Mouse (Mus musculus): ENCODE results near the gene Krt86. TPM values are rescaled to one million over a fixed set of nuclear protein-coding genes. Genes with fewer than 3 reads are reported as not detected.

Gene Krt86
- not detected in 2 replicates for polyA plus RNA-seq (2015; fragmentation: Nextera tagmentation; extraction: Ambion mirVana)

- no peak for ATAC-seq (ENCODE audit: insufficient read depth, low FRiP score)
- 25% methylated on average over 10 of the region's 10 CpGs for WGBS
- H3K4me3 ChIP-seq (replicated peaks; ENCODE audit: low read length), result no peak within 1 kb of the TSS
These were observed at the start of gene Krt86 for GRCm38 (mm10) chr15:101472952-101473528. Krt86 (plus strand) TSS chr15:101473478.

GRCm38 (mm10) chr15:101424914-101425313, 48.4 kb upstream of the Krt86 start:
- no peak overlapping the region; the same call in 1 of the 2 replicates for H3K27ac ChIP-seq (ENCODE audit: low read length)
- 0 out of 2 replicates have a peak, but pooled peaks have one; percentile 20 for ATAC-seq (ENCODE audit: insufficient read depth, low FRiP score)
- H3K4me2 ChIP-seq (ENCODE audit: low read depth, low read length), result no peak overlapping the region
- H3K27me3 ChIP-seq (ENCODE audit: control insufficient read depth, insufficient read depth, low read length), result no peaks in the 10 kb centered on the region
- peaks cover 6% of the 10 kb centered on the region; the same call in 1 of the 2 replicates for H3K4me1 ChIP-seq (ENCODE audit: control insufficient read depth, insufficient read depth, low read length)
- no peaks in the 10 kb centered on the region for H3K9me3 ChIP-seq (replicated peaks; ENCODE audit: control insufficient read depth, low read length)
- H3K4me3 ChIP-seq (replicated peaks; ENCODE audit: low read length), result no peak overlapping the region
- WGBS, result 23% methylated on average over 5 of the region's 5 CpGs
- H3K36me3 ChIP-seq (ENCODE audit: control insufficient read depth, insufficient read depth, low read length), result no peaks in the 10 kb centered on the region
- peak overlapping the region; percentile 20; the same call in 1 of the 2 replicates for H3K9ac ChIP-seq (ENCODE audit: low read length)

More at GRCm38 (mm10) chr15:101472952-101473528, at the start of gene Krt86:
- Histone ChIP-seq H3K4me2 (ENCODE audit: low read depth, low read length) (no peak within 1 kb of the TSS), H3K36me3 (ENCODE audit: control insufficient read depth, insufficient read depth, low read length) (no peaks in the 10 kb centered on the region), H3K4me1 (ENCODE audit: control insufficient read depth, insufficient read depth, low read length) (no peaks in the 10 kb centered on the region), H3K27ac (ENCODE audit: low read length) (no peak within 1 kb of the TSS), H3K27me3 (ENCODE audit: control insufficient read depth, insufficient read depth, low read length) (no peaks in the 10 kb centered on the region), H3K9ac (ENCODE audit: low read length) (no peak within 1 kb of the TSS), H3K9me3 (replicated peaks; ENCODE audit: control insufficient read depth, low read length) (no peaks in the 10 kb centered on the region)

DNA sequence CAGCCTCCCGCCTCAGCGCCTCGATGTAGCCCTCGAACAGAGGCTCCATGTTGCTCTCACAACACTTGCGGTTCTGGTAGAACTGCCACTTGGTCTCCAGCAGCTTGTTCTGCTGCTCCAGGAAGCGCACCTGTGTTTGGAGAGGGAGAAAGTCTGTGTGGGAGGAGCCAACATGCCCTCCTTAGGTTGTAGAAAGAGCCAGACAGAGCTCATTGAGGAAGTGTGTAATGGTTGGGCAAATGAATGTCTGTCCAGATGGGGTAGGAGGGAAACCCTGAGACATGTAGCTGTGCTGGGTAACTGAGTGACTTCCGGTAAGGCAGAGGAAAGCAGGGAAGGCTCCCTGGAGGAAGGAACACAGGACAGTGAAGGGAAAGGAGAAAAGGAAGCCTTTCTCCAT, 36.7 kb upstream of the Krt86 start:
- H3K36me3 ChIP-seq (ENCODE audit: control insufficient read depth, insufficient read depth, low read length), result no peaks in the 10 kb centered on the region
- ATAC-seq (ENCODE audit: insufficient read depth, low FRiP score), result no peak
- H3K4me2 ChIP-seq (ENCODE audit: low read depth, low read length), result no peak overlapping the region
- peaks cover 19% of the 10 kb centered on the region; the same call in 1 of the 2 replicates for H3K27me3 ChIP-seq (ENCODE audit: control insufficient read depth, insufficient read depth, low read length)
- no peak overlapping the region for H3K9ac ChIP-seq (ENCODE audit: low read length)
- H3K4me1 ChIP-seq (ENCODE audit: control insufficient read depth, insufficient read depth, low read length), result peaks cover 6% of the 10 kb centered on the region; the same call in 1 of the 2 replicates
- H3K9me3 ChIP-seq (replicated peaks; ENCODE audit: control insufficient read depth, low read length), result no peaks in the 10 kb centered on the region
- H3K27ac ChIP-seq (ENCODE audit: low read length), result no peak overlapping the region
- WGBS, result 71% methylated on average over 7 of the region's 7 CpGs
- H3K4me3 ChIP-seq (replicated peaks; ENCODE audit: low read length), result no peak overlapping the region

GRCm38 (mm10) chr15:101438555-101438954, 34.7 kb upstream of the Krt86 start, which contains the start of gene Krt87:
Krt87 (minus strand) TSS chr15:101438804.
- peak within 1 kb of the TSS; percentile 14; the same call in 1 of the 2 replicates for H3K4me3 ChIP-seq (replicated peaks; ENCODE audit: low read length)
- peaks cover 19% of the 10 kb centered on the region; the same call in 1 of the 2 replicates for H3K27me3 ChIP-seq (ENCODE audit: control insufficient read depth, insufficient read depth, low read length)
- H3K4me2 ChIP-seq (ENCODE audit: low read depth, low read length), result peak within 1 kb of the TSS; percentile 42; the same call in 1 of the 2 replicates
- no peak within 1 kb of the TSS for H3K27ac ChIP-seq (ENCODE audit: low read length)
- H3K9ac ChIP-seq (ENCODE audit: low read length), result no peak within 1 kb of the TSS
- no peaks in the 10 kb centered on the region for H3K36me3 ChIP-seq (ENCODE audit: control insufficient read depth, insufficient read depth, low read length)
- WGBS, result 3% methylated on average over 32 of the region's 34 CpGs
- ATAC-seq (ENCODE audit: insufficient read depth, low FRiP score), result no peak
- H3K4me1 ChIP-seq (ENCODE audit: control insufficient read depth, insufficient read depth, low read length), result peaks cover 6% of the 10 kb centered on the region; the same call in 1 of the 2 replicates
- no peaks in the 10 kb centered on the region for H3K9me3 ChIP-seq (replicated peaks; ENCODE audit: control insufficient read depth, low read length)

DNA sequence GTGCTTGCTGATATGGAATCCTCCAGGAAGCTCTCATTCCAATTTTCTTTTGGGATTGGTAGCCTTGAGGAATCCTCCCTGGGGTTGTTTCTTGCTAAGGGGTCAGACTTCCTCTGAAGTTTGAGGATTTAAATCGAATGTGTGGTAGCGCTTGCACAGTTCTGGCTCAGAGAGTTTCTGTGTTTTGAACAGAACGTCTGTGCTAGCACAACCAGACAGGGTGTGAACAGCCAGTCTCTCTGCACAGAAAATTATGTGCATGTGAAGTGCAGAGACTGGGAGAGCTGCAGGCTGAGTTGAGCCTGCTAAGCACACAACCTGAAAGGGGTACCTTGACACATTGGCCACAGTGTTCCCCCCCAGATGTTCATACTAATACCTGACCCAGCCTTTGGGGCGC, 32.4 kb upstream of the Krt86 start:
- H3K27me3 ChIP-seq (ENCODE audit: control insufficient read depth, insufficient read depth, low read length), result peaks cover 19% of the 10 kb centered on the region; the same call in 1 of the 2 replicates
- no peak for ATAC-seq (ENCODE audit: insufficient read depth, low FRiP score)
- no peak overlapping the region for H3K4me2 ChIP-seq (ENCODE audit: low read depth, low read length)
- no peaks in the 10 kb centered on the region for H3K36me3 ChIP-seq (ENCODE audit: control insufficient read depth, insufficient read depth, low read length)
- no peak overlapping the region for H3K27ac ChIP-seq (ENCODE audit: low read length)
- H3K9me3 ChIP-seq (replicated peaks; ENCODE audit: control insufficient read depth, low read length), result no peaks in the 10 kb centered on the region
- no peak overlapping the region for H3K9ac ChIP-seq (ENCODE audit: low read length)
- no peak overlapping the region for H3K4me3 ChIP-seq (replicated peaks; ENCODE audit: low read length)
- H3K4me1 ChIP-seq (ENCODE audit: control insufficient read depth, insufficient read depth, low read length), result peaks cover 6% of the 10 kb centered on the region; the same call in 1 of the 2 replicates
- 71% methylated on average over 4 of the region's 4 CpGs for WGBS

DNA sequence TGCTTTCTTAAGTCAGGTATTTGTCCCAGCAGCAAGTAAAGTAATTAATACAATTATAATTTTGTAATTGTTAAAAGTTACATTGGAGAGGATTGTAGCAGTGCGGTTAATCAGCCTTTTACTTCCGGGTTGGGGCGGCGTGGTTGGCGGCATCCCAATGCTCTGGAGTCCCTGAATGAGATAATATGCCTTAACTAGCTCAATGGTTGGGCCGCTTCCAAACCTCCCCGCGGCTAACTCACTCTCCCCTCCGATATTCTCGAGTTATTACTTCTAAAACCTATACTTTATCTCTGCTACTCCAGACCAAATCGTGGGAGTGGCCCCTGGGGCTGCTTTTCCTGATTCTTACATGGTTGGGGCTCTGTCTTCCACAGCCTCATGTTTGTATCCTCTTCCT, 26.7 kb upstream of the Krt86 start:
- no peaks in the 10 kb centered on the region for H3K4me1 ChIP-seq (ENCODE audit: control insufficient read depth, insufficient read depth, low read length)

DNA sequence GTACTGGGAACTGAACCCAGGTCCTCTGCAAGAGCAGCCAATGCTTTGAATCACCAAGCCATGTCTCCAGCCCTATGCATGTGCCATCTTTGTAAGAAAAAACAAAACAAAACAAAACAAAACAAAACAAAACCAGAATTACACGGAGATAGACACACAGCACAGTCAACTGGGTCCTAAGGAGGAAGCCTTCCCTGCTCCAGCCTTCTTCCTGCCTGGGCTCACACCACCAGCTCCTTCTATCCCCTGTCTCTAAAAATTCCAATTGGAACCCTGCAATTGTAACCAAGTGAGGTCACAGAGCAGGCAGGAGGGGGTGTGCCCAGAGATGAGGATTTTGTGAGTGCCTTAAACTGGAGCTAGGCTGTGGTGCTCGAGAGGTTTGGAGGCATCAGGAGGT, 25.8 kb upstream of the Krt86 start, which contains the start of gene Krt88:
Gene Krt88, plus strand, starts transcription at position 301 of the 400 bp plus-strand sequence.
- H3K9ac ChIP-seq (ENCODE audit: low read length), result no peak within 1 kb of the TSS

More for the DNA sequence above, 26.7 kb upstream of the Krt86 start:
- Histone ChIP-seq H3K9ac (ENCODE audit: low read length) (no peak overlapping the region), H3K27me3 (ENCODE audit: control insufficient read depth, insufficient read depth, low read length) (no peaks in the 10 kb centered on the region), H3K36me3 (ENCODE audit: control insufficient read depth, insufficient read depth, low read length) (no peaks in the 10 kb centered on the region), H3K4me2 (ENCODE audit: low read depth, low read length) (no peak overlapping the region), H3K27ac (ENCODE audit: low read length) (no peak overlapping the region), H3K4me3 (replicated peaks; ENCODE audit: low read length) (no peak overlapping the region), H3K9me3 (replicated peaks; ENCODE audit: control insufficient read depth, low read length) (no peaks in the 10 kb centered on the region)
- WGBS, result 73% methylated on average over 11 of the region's 11 CpGs
- ATAC-seq (ENCODE audit: insufficient read depth, low FRiP score), result no peak

DNA sequence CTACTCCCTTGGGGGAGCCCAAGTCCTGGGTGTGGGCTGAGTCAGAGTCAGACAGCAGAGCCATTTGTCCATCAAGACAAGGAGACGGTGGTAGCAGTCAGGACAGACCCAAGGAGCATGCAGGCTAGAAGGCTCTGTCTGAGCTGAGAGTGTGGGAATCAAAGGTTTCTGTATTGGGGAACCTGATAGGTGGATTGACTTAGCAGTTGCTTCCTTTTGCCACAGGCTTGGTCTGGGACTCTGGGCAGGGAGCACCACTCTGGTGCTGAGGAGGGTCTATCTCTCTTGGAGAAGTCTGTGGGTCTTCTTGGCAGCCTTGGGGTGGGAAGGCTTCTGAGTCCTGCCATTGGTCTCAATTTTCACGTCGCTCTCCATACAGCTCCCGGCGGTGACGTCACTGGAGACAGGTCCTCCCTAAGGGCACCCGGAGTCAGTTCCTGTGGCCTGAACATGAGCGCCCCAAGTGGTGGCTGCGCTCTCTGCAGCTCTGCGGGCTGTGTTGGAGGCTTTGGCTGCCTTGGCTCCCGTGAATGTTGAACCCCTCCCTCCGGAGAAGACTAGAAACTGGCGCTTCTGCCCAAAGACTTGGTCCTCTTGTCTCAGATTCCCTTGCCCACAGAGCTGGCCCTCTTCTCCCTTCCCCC, 20.1 kb upstream of the Krt86 start:
- H3K4me2 ChIP-seq (ENCODE audit: low read depth, low read length), result peak overlapping the region; percentile 17; the same call in 1 of the 2 replicates

More for the DNA sequence above, 25.8 kb upstream of the Krt86 start, which contains the start of gene Krt88:
- Histone ChIP-seq H3K27me3 (ENCODE audit: control insufficient read depth, insufficient read depth, low read length) (no peaks in the 10 kb centered on the region), H3K4me1 (ENCODE audit: control insufficient read depth, insufficient read depth, low read length) (no peaks in the 10 kb centered on the region), H3K9me3 (replicated peaks; ENCODE audit: control insufficient read depth, low read length) (no peaks in the 10 kb centered on the region), H3K27ac (ENCODE audit: low read length) (no peak within 1 kb of the TSS), H3K36me3 (ENCODE audit: control insufficient read depth, insufficient read depth, low read length) (no peaks in the 10 kb centered on the region), H3K4me3 (replicated peaks; ENCODE audit: low read length) (no peak within 1 kb of the TSS), H3K4me2 (ENCODE audit: low read depth, low read length) (no peak within 1 kb of the TSS)
- 74% methylated on average over 2 of the region's 2 CpGs for WGBS
- no peak for ATAC-seq (ENCODE audit: insufficient read depth, low FRiP score)

DNA sequence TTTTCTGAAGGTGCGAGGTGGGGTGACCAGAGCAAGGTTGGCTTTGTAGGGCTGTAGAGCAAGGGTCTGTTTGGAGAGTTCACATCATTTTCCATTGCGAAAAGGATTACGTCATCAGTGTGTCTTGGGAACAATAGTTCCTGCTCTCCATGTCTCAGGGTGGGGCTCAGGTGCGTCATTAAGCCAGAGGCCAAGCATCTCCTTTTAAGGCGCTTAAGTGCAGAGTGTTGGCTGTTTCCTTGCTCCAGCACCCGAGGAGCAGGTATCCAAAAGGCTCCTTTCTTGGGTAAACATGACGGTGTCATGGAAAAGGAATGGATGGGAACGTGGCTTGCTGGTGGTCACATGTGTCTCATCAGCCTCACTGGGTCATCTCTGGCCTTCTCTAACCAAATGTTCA, 18.5 kb upstream of the Krt86 start:
- Histone ChIP-seq H3K27ac (ENCODE audit: low read length) (no peak overlapping the region), H3K9me3 (replicated peaks; ENCODE audit: control insufficient read depth, low read length) (0 out of 2 replicates have a peak, but pooled peaks cover 2% of the 10 kb centered on the region), H3K4me2 (ENCODE audit: low read depth, low read length) (no peak overlapping the region), H3K4me1 (ENCODE audit: control insufficient read depth, insufficient read depth, low read length) (no peaks in the 10 kb centered on the region), H3K27me3 (ENCODE audit: control insufficient read depth, insufficient read depth, low read length) (no peaks in the 10 kb centered on the region), H3K4me3 (replicated peaks; ENCODE audit: low read length) (no peak overlapping the region), H3K36me3 (ENCODE audit: control insufficient read depth, insufficient read depth, low read length) (no peaks in the 10 kb centered on the region), H3K9ac (ENCODE audit: low read length) (no peak overlapping the region)
- ATAC-seq (ENCODE audit: insufficient read depth, low FRiP score), result no peak
- 69% methylated on average over 8 of the region's 8 CpGs for WGBS

More for the DNA sequence above, 20.1 kb upstream of the Krt86 start:
- no peaks in the 10 kb centered on the region for H3K36me3 ChIP-seq (ENCODE audit: control insufficient read depth, insufficient read depth, low read length)
- peak; percentile 76 for ATAC-seq (ENCODE audit: insufficient read depth, low FRiP score)
- H3K4me3 ChIP-seq (replicated peaks; ENCODE audit: low read length), result no peak overlapping the region
- no peaks in the 10 kb centered on the region for H3K4me1 ChIP-seq (ENCODE audit: control insufficient read depth, insufficient read depth, low read length)
- H3K27ac ChIP-seq (ENCODE audit: low read length), result no peak overlapping the region
- no peaks in the 10 kb centered on the region for H3K27me3 ChIP-seq (ENCODE audit: control insufficient read depth, insufficient read depth, low read length)
- 6% methylated on average over 13 of the region's 13 CpGs for WGBS
- H3K9ac ChIP-seq (ENCODE audit: low read length), result no peak overlapping the region
- 0 out of 2 replicates have a peak, but pooled peaks cover 2% of the 10 kb centered on the region for H3K9me3 ChIP-seq (replicated peaks; ENCODE audit: control insufficient read depth, low read length)
